Mouse (Mus musculus) myocyte (in vitro differentiated cells): ENCODE results near the gene Lrrc74b. TPM values are rescaled to one million over a fixed set of nuclear protein-coding genes. Genes with fewer than 3 reads are reported as not detected.

Experiments
- H3K27me3 ChIP-seq: one replicate; pipeline ENCODE4 v1.6.1; 2011; ENCODE audit not compliant: control insufficient read depth, insufficient read depth, insufficient read length
- H3K36me3 ChIP-seq: one replicate; pipeline ENCODE4 v1.6.1; 2011; ENCODE audit not compliant: control insufficient read depth, insufficient read depth
- H3K4me2 ChIP-seq: one replicate; pipeline ENCODE4 v1.6.1; 2011; ENCODE audit warnings: low read depth, control low read depth
- H3K4me3 ChIP-seq: one replicate; pipeline ENCODE4 v1.5.1; 2011; ENCODE audit warnings: mild to moderate bottlenecking, control low read depth, moderate library complexity
- H3K79me2 ChIP-seq: one replicate; pipeline ENCODE4 v1.6.1; 2011; ENCODE audit not compliant: control insufficient read depth, insufficient read depth
- H3ac ChIP-seq: one replicate; pipeline ENCODE4 v1.6.1; 2011; ENCODE audit not compliant: control insufficient read depth, insufficient read length
- CEBPB ChIP-seq: IDR thresholded peaks from 2 replicates; pipeline ENCODE4 v1.6.1; 2011; ENCODE audit warnings: mild to moderate bottlenecking, moderate library complexity; ENCODE audit not compliant: poor library complexity, insufficient read depth, severe bottlenecking
- E2F4 ChIP-seq: IDR thresholded peaks from one replicate; pipeline ENCODE4 v1.6.1; 2011; ENCODE audit warnings: mild to moderate bottlenecking, control low read depth, moderate library complexity; ENCODE audit not compliant: insufficient read depth
- MAX ChIP-seq: IDR thresholded peaks from one replicate; pipeline ENCODE4 v1.6.1; 2011; ENCODE audit warnings: low read depth, mild to moderate bottlenecking, control low read depth
- MYOD1 ChIP-seq, 3 experiments: IDR thresholded peaks; one replicate each; pipeline ENCODE4 v1.6.1; 2011; ENCODE audit warnings: control low read depth in 2 of 3, low read depth in 2 of 3, mild to moderate bottlenecking in 2 of 3, moderate library complexity in 1 of 3; ENCODE audit not compliant: insufficient read length in 2 of 3, control insufficient read depth in 1 of 3
- MYOG ChIP-seq, 3 experiments: IDR thresholded peaks; one replicate each; pipeline ENCODE4 v1.6.1; 2011; ENCODE audit warnings: control low read depth in 2 of 3, low read depth in 2 of 3, mild to moderate bottlenecking in 2 of 3; ENCODE audit not compliant: insufficient read length in 2 of 3, control insufficient read depth in 1 of 3, insufficient read depth in 1 of 3
- POLR2A ChIP-seq: IDR thresholded peaks from one replicate; pipeline ENCODE4 v1.6.1; 2011; ENCODE audit warnings: low read depth, mild to moderate bottlenecking, control low read depth, moderate library complexity; ENCODE audit not compliant: insufficient read length
- POLR2AphosphoS2 ChIP-seq: IDR thresholded peaks from one replicate; pipeline ENCODE4 v1.6.1; 2011; ENCODE audit warnings: low read depth, control low read depth; ENCODE audit not compliant: insufficient read length
- REST ChIP-seq: IDR thresholded peaks from one replicate; pipeline ENCODE4 v1.6.1; 2011; ENCODE audit warnings: mild to moderate bottlenecking, control low read depth, moderate library complexity; ENCODE audit not compliant: insufficient read depth, insufficient read length
- SRF ChIP-seq: IDR thresholded peaks from one replicate; pipeline ENCODE4 v1.6.1; 2011; ENCODE audit warnings: low read depth; ENCODE audit not compliant: control insufficient read depth, insufficient read length
- TCF12 ChIP-seq: IDR thresholded peaks from one replicate; pipeline ENCODE4 v1.6.1; 2011; ENCODE audit warnings: mild to moderate bottlenecking, control low read depth; ENCODE audit not compliant: poor library complexity, insufficient read depth, severe bottlenecking
- TCF3 ChIP-seq: IDR thresholded peaks from one replicate; pipeline ENCODE4 v1.6.1; 2011; ENCODE audit warnings: low read depth, control low read depth; ENCODE audit not compliant: insufficient read length
- USF1 ChIP-seq: IDR thresholded peaks from one replicate; pipeline ENCODE4 v1.6.1; 2011; ENCODE audit warnings: low read depth, mild to moderate bottlenecking, control low read depth, moderate library complexity
- polyA plus RNA-seq: library from polyadenylated mRNA; unstranded; fragments of >200 nt; fragmentation: generic; extraction: Trizol; gene quantifications from one replicate; pipeline ENCODE4 v1.2.1, GENCODE M21; 2012; ENCODE audit warnings: missing spikeins

Lrrc74b gene
- polyA plus RNA-seq = 0.08 TPM

- no peak within 1 kb of the TSS for H3ac ChIP-seq
- H3K36me3 ChIP-seq = no peaks in the 10 kb centered on the region
- no peaks in the 10 kb centered on the region for H3K27me3 ChIP-seq
- H3K4me2 ChIP-seq = peak within 1 kb of the TSS; percentile 100
- H3K4me3 ChIP-seq = peak within 1 kb of the TSS; percentile 22
- TF ChIP-seq TCF12 = no peak
- TF ChIP-seq MYOG (IDR thresholded peaks at IDR 0.05; ENCODE audit: control insufficient read depth in 1 of 3, insufficient read depth in 1 of 3, insufficient read length in 2 of 3, low read depth in 2 of 3) = peak in 1 of 3 experiments; percentile 70
- peak in 2 of 3 experiments; percentile 64 to 76 for TF ChIP-seq MYOD1 (IDR thresholded peaks at IDR 0.05; ENCODE audit: control insufficient read depth in 1 of 3, insufficient read length in 2 of 3, low read depth in 2 of 3)
- no peak for TF ChIP-seq SRF
- no peak for TF ChIP-seq E2F4
- peak; percentile 36 for TF ChIP-seq POLR2A
- H3K79me2 ChIP-seq = no peaks in the 10 kb centered on the region
Observed at GRCm38 (mm10) chr16:17561128-17561750, at the start of gene Lrrc74b. Gene Lrrc74b (minus strand): TSS chr16:17561247.

DNA sequence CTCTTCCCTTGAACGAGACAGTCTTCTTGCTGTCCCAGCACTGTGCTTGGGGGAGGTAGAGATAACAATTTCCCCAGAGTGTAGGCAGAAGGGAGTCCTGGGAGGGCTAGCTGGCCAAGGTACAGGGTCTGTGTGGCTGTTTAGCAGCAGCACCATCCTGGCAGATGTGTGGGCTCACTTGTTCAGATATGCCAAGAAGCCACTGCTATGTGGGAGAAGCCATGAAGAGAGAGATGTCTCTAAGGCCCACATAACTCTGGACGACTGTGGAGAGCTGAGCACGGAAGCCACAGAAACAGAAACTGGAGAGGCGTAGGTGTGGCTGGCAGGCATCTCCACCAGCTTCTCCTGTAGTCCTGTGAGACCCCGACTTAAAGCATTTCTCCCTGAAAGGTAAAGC lies 44.6 kb upstream of the Lrrc74b start:
- no peak overlapping the region for H3K4me3 ChIP-seq
- no peak overlapping the region for H3ac ChIP-seq
- no peaks in the 10 kb centered on the region for H3K27me3 ChIP-seq
- no peaks in the 10 kb centered on the region for H3K36me3 ChIP-seq
- no peak overlapping the region for H3K4me2 ChIP-seq
- H3K79me2 ChIP-seq = no peaks in the 10 kb centered on the region
- TF ChIP-seq MYOD1 (IDR thresholded peaks at IDR 0.05; ENCODE audit: control insufficient read depth in 1 of 3, insufficient read length in 2 of 3, low read depth in 2 of 3) = no peak
- TF ChIP-seq MYOG (IDR thresholded peaks at IDR 0.05; ENCODE audit: control insufficient read depth in 1 of 3, insufficient read depth in 1 of 3, insufficient read length in 2 of 3, low read depth in 2 of 3) = no peak
- TF ChIP-seq TCF3 = no peak

GRCm38 (mm10) chr16:17604941-17605340 lies 43.9 kb upstream of the Lrrc74b start:
- no peak for TF ChIP-seq MYOD1 (IDR thresholded peaks at IDR 0.05; ENCODE audit: control insufficient read depth in 1 of 3, insufficient read length in 2 of 3, low read depth in 2 of 3)
- no peaks in the 10 kb centered on the region for H3K27me3 ChIP-seq
- no peak overlapping the region for H3K4me3 ChIP-seq
- no peaks in the 10 kb centered on the region for H3K79me2 ChIP-seq
- H3K4me2 ChIP-seq = no peak overlapping the region
- no peak overlapping the region for H3ac ChIP-seq
- no peaks in the 10 kb centered on the region for H3K36me3 ChIP-seq

GRCm38 (mm10) chr16:17600944-17601562 lies 40.0 kb upstream of the Lrrc74b start:
- H3K4me2 ChIP-seq = no peak overlapping the region
- H3K36me3 ChIP-seq = no peaks in the 10 kb centered on the region
- H3ac ChIP-seq = no peak overlapping the region
- no peaks in the 10 kb centered on the region for H3K27me3 ChIP-seq
- TF ChIP-seq MYOD1 (IDR thresholded peaks at IDR 0.05; ENCODE audit: control insufficient read depth in 1 of 3, insufficient read length in 2 of 3, low read depth in 2 of 3) (no peak), POLR2A (no peak), POLR2AphosphoS2 (no peak), TCF3 (no peak), MYOG (IDR thresholded peaks at IDR 0.05; ENCODE audit: control insufficient read depth in 1 of 3, insufficient read depth in 1 of 3, insufficient read length in 2 of 3, low read depth in 2 of 3) (no peak), TCF12 (no peak), E2F4 (no peak), CEBPB (no peak), USF1 (no peak), REST (no peak), MAX (no peak), SRF (no peak)
- no peaks in the 10 kb centered on the region for H3K79me2 ChIP-seq
- H3K4me3 ChIP-seq = no peak overlapping the region

DNA sequence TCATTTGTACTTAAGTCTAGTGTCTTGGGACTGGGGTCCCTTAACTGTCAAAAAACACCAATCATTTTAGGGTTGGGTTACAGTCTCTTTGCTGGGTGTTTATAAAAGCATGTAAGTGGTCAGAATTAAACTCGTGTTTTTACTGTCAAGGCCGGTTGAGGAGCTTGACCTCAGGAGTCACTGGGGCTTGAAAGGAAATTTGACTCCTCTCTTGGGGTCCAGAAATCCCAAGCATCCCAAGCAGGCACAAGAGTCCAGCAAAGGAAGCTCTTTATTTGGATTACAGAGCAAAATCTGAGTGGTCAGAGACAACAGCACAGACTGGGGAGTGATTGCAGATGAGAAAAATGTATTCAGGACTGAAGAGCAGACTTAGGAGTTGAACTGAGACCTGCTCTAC lies 29.7 kb upstream of the Lrrc74b start:
- Histone ChIP-seq H3K27me3 (no peaks in the 10 kb centered on the region), H3K4me3 (no peak overlapping the region), H3K79me2 (no peaks in the 10 kb centered on the region), H3ac (no peak overlapping the region), H3K4me2 (no peak overlapping the region), H3K36me3 (no peaks in the 10 kb centered on the region)
- TF ChIP-seq TCF12 (no peak), POLR2AphosphoS2 (no peak), E2F4 (no peak), SRF (no peak), MYOG (IDR thresholded peaks at IDR 0.05; ENCODE audit: control insufficient read depth in 1 of 3, insufficient read depth in 1 of 3, insufficient read length in 2 of 3, low read depth in 2 of 3) (no peak)

DNA sequence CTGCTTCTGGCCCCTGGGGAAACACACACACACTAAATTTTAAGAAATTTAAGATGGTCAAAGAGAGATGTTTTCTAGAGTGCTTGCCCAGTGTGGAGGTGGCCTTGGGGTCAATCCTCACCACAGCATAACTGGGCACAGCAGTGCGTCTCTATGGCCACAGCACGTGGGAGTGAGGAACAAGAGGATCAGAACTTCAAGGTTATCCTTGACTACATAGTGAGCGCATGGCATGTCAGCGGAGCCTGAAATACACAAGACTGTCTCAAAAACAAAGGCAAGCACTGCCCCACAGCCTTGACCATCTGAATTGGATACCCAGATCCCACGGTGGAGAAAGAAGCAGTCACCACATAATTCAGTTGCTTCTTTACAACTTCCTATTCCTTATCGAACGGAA lies 23.5 kb upstream of the Lrrc74b start:
- Histone ChIP-seq H3K36me3 (no peaks in the 10 kb centered on the region), H3K4me2 (no peak overlapping the region), H3K79me2 (no peaks in the 10 kb centered on the region), H3ac (no peak overlapping the region), H3K27me3 (no peaks in the 10 kb centered on the region), H3K4me3 (no peak overlapping the region)
- no peak for TF ChIP-seq MYOD1 (IDR thresholded peaks at IDR 0.05; ENCODE audit: control insufficient read depth in 1 of 3, insufficient read length in 2 of 3, low read depth in 2 of 3)
- no peak for TF ChIP-seq TCF3
- TF ChIP-seq MYOG (IDR thresholded peaks at IDR 0.05; ENCODE audit: control insufficient read depth in 1 of 3, insufficient read depth in 1 of 3, insufficient read length in 2 of 3, low read depth in 2 of 3) = no peak
- no peak for TF ChIP-seq USF1
- no peak for TF ChIP-seq CEBPB
- TF ChIP-seq REST = no peak
- TF ChIP-seq E2F4 = no peak
- no peak for TF ChIP-seq SRF
- TF ChIP-seq MAX = no peak
